Mouse (Mus musculus) C2C12 (cell line): Measurements from ENCODE around the gene Rbm11. TPM values are rescaled to one million over a fixed set of nuclear protein-coding genes. Genes with fewer than 3 reads are reported as not detected.

Experiments used
- H3K27me3 ChIP-seq: one replicate; pipeline ENCODE4 v1.6.1; 2011; ENCODE audit not compliant: control insufficient read depth, insufficient read depth, insufficient read length
- H3K36me3 ChIP-seq: one replicate; pipeline ENCODE4 v1.6.1; 2011; ENCODE audit not compliant: control insufficient read depth, insufficient read depth
- H3K4me3 ChIP-seq: one replicate; pipeline ENCODE4 v1.5.1; 2011; ENCODE audit warnings: mild to moderate bottlenecking, control low read depth; ENCODE audit not compliant: poor library complexity, insufficient read depth, severe bottlenecking
- H3K79me2 ChIP-seq: one replicate; pipeline ENCODE4 v1.6.1; 2011; ENCODE audit not compliant: control insufficient read depth, insufficient read depth
- H3K79me3 ChIP-seq: one replicate; pipeline ENCODE4 v1.6.1; 2011; ENCODE audit warnings: low read depth, control low read depth
- H3ac ChIP-seq: one replicate; pipeline ENCODE3; 2011; ENCODE audit warnings: low read depth; ENCODE audit not compliant: control insufficient read depth, insufficient read length
- CEBPB ChIP-seq: IDR thresholded peaks from one replicate; pipeline ENCODE4 v1.6.1; 2011; ENCODE audit warnings: low read depth, mild to moderate bottlenecking, control low read depth, moderate library complexity
- CTCF ChIP-seq: IDR thresholded peaks from one replicate; pipeline ENCODE4 v1.5.1; 2011; ENCODE audit not compliant: control insufficient read depth, insufficient read depth, insufficient read length
- FOSL1 ChIP-seq: IDR thresholded peaks from one replicate; pipeline ENCODE4 v1.8.0; 2011; ENCODE audit warnings: mild to moderate bottlenecking, low read length; ENCODE audit not compliant: poor library complexity, insufficient read depth, severe bottlenecking
- MAX ChIP-seq: IDR thresholded peaks from one replicate; pipeline ENCODE4 v1.6.1; 2011; ENCODE audit warnings: mild to moderate bottlenecking, control low read depth
- MYOD1 ChIP-seq: IDR thresholded peaks from one replicate; pipeline ENCODE4 v1.6.1; 2011; ENCODE audit warnings: low read depth; ENCODE audit not compliant: control insufficient read depth, insufficient read length
- MYOG ChIP-seq: IDR thresholded peaks from one replicate; pipeline ENCODE4 v1.6.1; 2011; ENCODE audit not compliant: control insufficient read depth, insufficient read length; ENCODE audit errors: extremely low read depth
- USF1 ChIP-seq: IDR thresholded peaks from one replicate; pipeline ENCODE4 v1.6.1; 2011; ENCODE audit warnings: low read depth, mild to moderate bottlenecking, control low read depth, moderate library complexity
- long read RNA-seq, 2 experiments: library from polyadenylated mRNA; unstranded; transcript quantifications; one replicate each; pipeline ENCODE4 v2.0.0; 2019 to 2020
- polyA plus RNA-seq: library from polyadenylated mRNA; unstranded; fragments of >200 nt; fragmentation: generic; extraction: Trizol; gene quantifications from one replicate; pipeline ENCODE4 v1.2.1, GENCODE M21; 2012; ENCODE audit warnings: missing spikeins

The Rbm11 gene
- 0.04 TPM for polyA plus RNA-seq
- long read RNA-seq, experiment 1 = 0 reads
- long read RNA-seq, experiment 2 = 0 reads

DNA sequence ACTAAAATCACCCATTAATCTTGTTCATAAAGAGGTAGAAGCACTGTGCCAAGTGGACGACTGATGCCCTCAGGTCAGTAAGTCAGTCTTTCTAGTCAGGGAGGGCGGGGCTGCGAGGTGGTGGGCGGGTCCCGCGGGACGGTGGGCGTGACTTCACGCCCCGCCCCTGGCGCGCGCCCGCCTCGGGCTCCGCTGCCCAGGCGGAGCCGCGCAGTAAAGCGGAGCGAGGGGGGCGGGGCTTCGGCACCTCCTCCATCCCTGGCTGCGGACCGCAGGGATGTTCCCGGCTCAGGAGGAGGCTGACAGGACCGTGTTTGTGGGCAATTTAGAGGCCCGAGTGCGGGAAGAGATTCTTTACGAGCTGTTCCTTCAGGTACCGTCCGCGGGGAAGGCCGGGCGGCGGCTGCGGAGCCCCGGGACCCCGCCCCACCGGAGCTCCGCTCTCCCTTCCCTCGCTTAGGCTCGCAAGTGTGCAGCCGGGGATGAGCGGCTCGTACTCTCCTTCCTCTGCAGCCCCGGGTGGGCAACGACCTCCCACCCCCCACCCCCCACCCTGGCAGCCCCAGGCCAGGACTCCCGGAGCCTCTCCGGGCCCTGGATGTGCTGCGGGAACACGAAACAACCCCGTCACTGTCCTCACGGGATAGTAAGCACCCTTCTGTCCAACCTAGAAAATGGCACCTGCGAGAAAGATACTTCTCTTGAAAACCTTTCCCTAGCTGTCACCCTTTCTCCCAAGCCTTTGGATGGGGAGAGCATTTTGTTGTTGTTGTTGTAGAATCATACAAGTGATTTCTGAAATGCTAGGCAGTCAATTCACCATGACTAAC is at the start of gene Rbm11:
TSS of gene Rbm11 (plus strand) at position 174 of the 830 bp plus-strand sequence.
- TF ChIP-seq MAX (no peak), CTCF (no peak), USF1 (no peak), FOSL1 (no peak), CEBPB (no peak), MYOD1 (no peak), MYOG (no peak)
- Histone ChIP-seq H3K36me3 (no peaks in the 10 kb centered on the region), H3K79me2 (no peaks in the 10 kb centered on the region), H3ac (peak within 1 kb of the TSS; percentile 43), H3K79me3 (no peaks in the 10 kb centered on the region), H3K27me3 (no peaks in the 10 kb centered on the region), H3K4me3 (peak within 1 kb of the TSS; percentile 31)

GRCm38 (mm10) chr16:75545310-75545709 is 47.3 kb upstream of the Rbm11 start:
- H3K36me3 ChIP-seq = no peaks in the 10 kb centered on the region
- H3K4me3 ChIP-seq = no peak overlapping the region
- H3ac ChIP-seq = no peak overlapping the region
- H3K79me2 ChIP-seq = no peaks in the 10 kb centered on the region
- TF ChIP-seq MYOG = no peak
- TF ChIP-seq MYOD1 = no peak
- H3K79me3 ChIP-seq = no peaks in the 10 kb centered on the region
- no peaks in the 10 kb centered on the region for H3K27me3 ChIP-seq

DNA sequence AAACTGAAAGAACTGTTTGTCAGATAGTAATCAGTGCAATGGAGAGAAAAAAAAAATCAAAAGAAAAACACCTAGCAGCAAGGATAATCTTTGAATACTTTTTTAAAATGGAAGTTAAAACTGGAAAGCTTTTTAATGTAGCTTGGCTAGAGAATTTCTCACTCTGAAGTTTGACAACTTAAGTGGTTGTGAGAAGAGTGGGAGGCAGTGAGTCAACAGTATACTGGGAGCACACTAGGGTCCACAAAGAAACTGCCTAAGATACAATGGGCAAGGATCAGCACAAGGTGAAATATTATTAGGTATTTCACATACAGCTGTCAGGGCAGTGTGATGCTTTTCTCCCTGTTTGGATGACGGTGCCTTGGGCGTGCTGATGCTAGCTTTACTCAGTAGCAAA is 29.7 kb upstream of the Rbm11 start:
- TF ChIP-seq MYOG = no peak
- no peak for TF ChIP-seq USF1
- TF ChIP-seq CTCF = no peak
- TF ChIP-seq CEBPB = no peak
- no peak for TF ChIP-seq MYOD1
- no peak for TF ChIP-seq MAX
- no peak for TF ChIP-seq FOSL1
- H3K36me3 ChIP-seq = no peaks in the 10 kb centered on the region
- H3K4me3 ChIP-seq = no peak overlapping the region
- H3ac ChIP-seq = no peak overlapping the region
- no peaks in the 10 kb centered on the region for H3K79me2 ChIP-seq
- H3K79me3 ChIP-seq = no peaks in the 10 kb centered on the region
- H3K27me3 ChIP-seq = no peaks in the 10 kb centered on the region

GRCm38 (mm10) chr16:75582279-75582678 is 10.4 kb upstream of the Rbm11 start:
- Histone ChIP-seq H3ac (no peak overlapping the region), H3K79me2 (no peaks in the 10 kb centered on the region), H3K27me3 (no peaks in the 10 kb centered on the region), H3K4me3 (no peak overlapping the region), H3K79me3 (no peaks in the 10 kb centered on the region), H3K36me3 (no peaks in the 10 kb centered on the region)
- TF ChIP-seq CEBPB = no peak
- no peak for TF ChIP-seq MYOG
- TF ChIP-seq CTCF = no peak
- no peak for TF ChIP-seq MAX
- no peak for TF ChIP-seq MYOD1
- TF ChIP-seq FOSL1 = no peak
- TF ChIP-seq USF1 = no peak

DNA sequence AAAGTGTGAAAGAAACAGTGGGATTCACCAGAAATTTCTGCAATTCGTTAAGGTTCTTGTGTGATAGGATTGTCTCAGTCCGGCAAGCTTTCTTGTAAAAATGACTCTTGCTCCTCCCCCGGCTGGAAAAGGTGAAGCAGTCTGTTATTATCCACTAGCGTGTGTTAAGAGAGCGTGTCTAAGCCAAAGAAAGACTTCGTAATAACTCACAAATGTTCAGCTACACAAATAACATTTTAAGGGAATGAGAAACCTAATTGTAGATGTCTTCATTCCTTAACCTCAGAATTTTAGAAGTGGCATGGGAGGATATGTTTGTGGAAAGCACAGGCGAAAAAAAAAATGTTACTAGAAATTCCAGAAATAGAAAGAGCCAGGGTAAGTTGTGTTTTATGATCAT is 6.7 kb upstream of the Rbm11 start, which contains the start of gene Lipi:
TSS of gene Lipi (minus strand) at position 101 of the 400 bp plus-strand sequence.
- H3K4me3 ChIP-seq = no peak within 1 kb of the TSS
- no peaks in the 10 kb centered on the region for H3K79me2 ChIP-seq
- no peak within 1 kb of the TSS for H3ac ChIP-seq
- no peaks in the 10 kb centered on the region for H3K36me3 ChIP-seq
- H3K79me3 ChIP-seq = no peaks in the 10 kb centered on the region
- no peak for TF ChIP-seq FOSL1
- TF ChIP-seq MAX = no peak
- TF ChIP-seq CTCF = no peak
- no peak for TF ChIP-seq CEBPB
- TF ChIP-seq MYOG = no peak
- no peak for TF ChIP-seq MYOD1
- no peak for TF ChIP-seq USF1
- H3K27me3 ChIP-seq = no peaks in the 10 kb centered on the region

DNA sequence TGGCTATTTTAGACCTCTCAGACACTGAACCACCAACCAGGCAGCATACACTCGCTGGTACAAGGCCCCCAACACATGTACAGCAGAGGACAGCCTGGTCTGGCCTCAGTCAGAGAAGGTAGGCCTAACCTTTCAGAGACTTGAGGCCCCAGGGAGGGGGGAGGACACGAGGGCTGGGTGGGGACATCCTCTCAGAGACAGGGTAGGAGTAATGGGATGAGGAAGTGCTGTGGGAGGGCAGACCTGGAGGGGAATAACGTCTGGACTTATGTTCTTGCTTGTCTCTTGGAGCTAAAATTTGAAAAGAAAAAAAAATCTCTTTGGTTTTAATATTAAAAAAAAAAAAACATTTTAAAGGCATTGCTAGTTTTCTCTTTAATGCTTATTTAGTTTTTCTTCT is 6.2 kb upstream of the Rbm11 start:
- Histone ChIP-seq H3K4me3 (no peak overlapping the region), H3K79me3 (no peaks in the 10 kb centered on the region), H3K27me3 (no peaks in the 10 kb centered on the region), H3K79me2 (no peaks in the 10 kb centered on the region), H3K36me3 (no peaks in the 10 kb centered on the region), H3ac (no peak overlapping the region)
- TF ChIP-seq MYOG (no peak), CTCF (no peak), MAX (no peak), CEBPB (no peak), USF1 (no peak), FOSL1 (no peak)
